Mouse (Mus musculus) limb, embryonic 11.5 days (tissue): ENCODE measurements at regions not wholly inside any gene's neighbourhood (a gene's known extent, or its start where the extent isn't known, plus 50 kb on each side); places are given as distances from the start of the nearest gene placed in this dataset.

Source experiments
- ATAC-seq: fragments of 200-750 bp; cut with Nextera tagmentation; 2 replicates; pipeline ENCODE4 v1.8.0; 2017; ENCODE audit warnings: low read depth; ENCODE audit not compliant: insufficient number of reproducible peaks, low FRiP score, low TSS enrichment
- DNase-seq: peaks from one replicate; pipeline ENCODE4 v3.0.0-alpha.2; 2015; ENCODE audit warnings: low spot score
- H3K27ac ChIP-seq: fragments of 300-500 bp; sonication (generic); replicated peaks from 2 replicates; pipeline ENCODE4 v1.5.1; 2014; ENCODE audit warnings: low read depth, mild to moderate bottlenecking, low read length
- H3K27me3 ChIP-seq: fragments of 300-500 bp; sonication (generic); 2 replicates; pipeline ENCODE4 v1.6.1; 2014; ENCODE audit warnings: mild to moderate bottlenecking, low read length, mixed read lengths; ENCODE audit not compliant: control insufficient read depth, insufficient read depth
- H3K36me3 ChIP-seq: fragments of 300-500 bp; sonication (generic); 2 replicates; pipeline ENCODE4 v1.6.1; 2014; ENCODE audit warnings: mild to moderate bottlenecking, low read length, moderate library complexity, mixed read lengths; ENCODE audit not compliant: control insufficient read depth, insufficient read depth
- H3K4me1 ChIP-seq: fragments of 300-500 bp; sonication (generic); 2 replicates; pipeline ENCODE4 v1.6.1; 2014; ENCODE audit warnings: low read length, mixed read lengths; ENCODE audit not compliant: control insufficient read depth, insufficient read depth
- H3K4me2 ChIP-seq: fragments of 300-500 bp; sonication (generic); 2 replicates; pipeline ENCODE4 v1.6.1; 2014; ENCODE audit warnings: low read depth, mild to moderate bottlenecking, moderate library complexity; ENCODE audit not compliant: severe bottlenecking
- H3K4me3 ChIP-seq: fragments of 300-500 bp; sonication (generic); 2 replicates; pipeline ENCODE4 v1.5.1; 2014; ENCODE audit warnings: low read depth, low read length
- H3K9ac ChIP-seq: fragments of 300-500 bp; sonication (generic); 2 replicates; pipeline ENCODE4 v1.6.1; 2014; ENCODE audit warnings: mild to moderate bottlenecking, low read length
- H3K9me3 ChIP-seq: fragments of 300-500 bp; sonication (generic); 2 replicates; pipeline ENCODE4 v1.6.1; 2016; ENCODE audit warnings: low read length; ENCODE audit not compliant: control insufficient read depth
- WGBS: fragments of 180-500 bp; shearing (Covaris S2); extraction: QIAGEN DNeasy Blood & Tissue Kit; methylation state at CpG from one replicate; pipeline ENCODE4 v1.1.7; 2014; 5-methylcytosine and 5-hydroxymethylcytosine counted together

DNA sequence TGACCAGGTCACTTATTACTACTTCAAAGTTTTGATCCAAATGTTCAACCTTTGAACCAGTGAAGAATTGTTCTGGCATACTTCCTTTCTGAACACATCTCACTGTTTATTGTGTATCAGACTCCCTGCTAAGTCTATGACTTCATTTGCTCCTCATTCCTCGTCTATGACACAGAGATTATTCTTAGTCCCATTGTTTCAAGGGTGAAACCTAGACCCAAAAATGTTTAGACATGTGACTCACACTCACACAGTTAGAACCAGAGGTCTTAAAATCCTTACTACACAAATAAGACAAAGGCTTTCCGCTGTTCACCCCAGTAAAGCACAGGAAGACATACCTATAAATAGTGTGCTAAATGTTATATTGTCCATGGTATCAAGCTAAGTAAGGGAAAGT, 829.0 kb upstream of the Car8 start:
- WGBS: 85% methylated on average over 2 of the region's 2 CpGs
- no peak for ATAC-seq
- H3K27ac ChIP-seq: no peak overlapping the region
- H3K4me3 ChIP-seq: no peak overlapping the region
- H3K36me3 ChIP-seq: no peaks in the 10 kb centered on the region
- no peaks in the 10 kb centered on the region for H3K4me1 ChIP-seq
- H3K9me3 ChIP-seq: no peaks in the 10 kb centered on the region
- no peaks in the 10 kb centered on the region for H3K27me3 ChIP-seq
- no peak for DNase-seq
- no peak overlapping the region for H3K4me2 ChIP-seq
- H3K9ac ChIP-seq: no peak overlapping the region

DNA sequence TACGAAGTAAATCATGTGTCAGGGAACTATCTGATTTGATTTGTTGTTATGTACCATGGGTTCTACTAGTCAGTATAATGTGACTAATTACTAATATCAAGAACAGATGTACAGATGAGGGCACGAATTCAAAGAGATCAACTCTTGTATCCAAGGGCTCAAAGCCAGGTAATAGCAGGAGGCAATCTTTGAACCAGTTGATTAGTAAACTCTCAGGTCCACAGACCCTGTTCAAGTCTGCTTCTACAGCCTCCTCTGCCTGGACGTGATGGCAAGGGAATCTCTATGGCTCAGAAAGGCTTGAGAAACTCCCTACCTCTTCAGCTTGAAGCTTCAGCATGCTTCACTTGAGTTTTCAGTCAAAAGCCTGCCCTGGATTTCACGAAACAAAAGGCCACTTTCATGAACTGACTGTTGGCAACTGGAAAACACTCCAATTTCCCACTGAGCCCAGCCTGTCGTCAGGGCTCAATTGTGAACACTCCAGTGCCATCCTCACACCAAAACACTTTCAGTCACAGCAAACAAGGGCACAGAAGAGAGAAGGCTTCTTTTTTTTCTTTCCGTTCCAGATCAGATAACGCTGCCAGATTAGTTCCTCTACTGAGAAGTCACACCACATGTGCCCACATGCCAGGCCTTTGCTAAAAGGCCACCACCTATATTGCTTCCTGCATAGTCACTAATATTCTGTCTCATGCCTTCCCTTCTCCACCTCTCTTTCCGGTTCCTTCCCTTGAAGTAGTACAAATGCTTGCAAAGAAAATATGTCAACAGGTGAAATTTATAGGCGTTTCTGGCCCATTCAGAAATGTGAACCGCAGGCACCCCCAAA, 827.4 kb upstream of the Car8 start:
- WGBS: 73% methylated on average over 10 of the region's 10 CpGs
- no peaks in the 10 kb centered on the region for H3K4me1 ChIP-seq

DNA sequence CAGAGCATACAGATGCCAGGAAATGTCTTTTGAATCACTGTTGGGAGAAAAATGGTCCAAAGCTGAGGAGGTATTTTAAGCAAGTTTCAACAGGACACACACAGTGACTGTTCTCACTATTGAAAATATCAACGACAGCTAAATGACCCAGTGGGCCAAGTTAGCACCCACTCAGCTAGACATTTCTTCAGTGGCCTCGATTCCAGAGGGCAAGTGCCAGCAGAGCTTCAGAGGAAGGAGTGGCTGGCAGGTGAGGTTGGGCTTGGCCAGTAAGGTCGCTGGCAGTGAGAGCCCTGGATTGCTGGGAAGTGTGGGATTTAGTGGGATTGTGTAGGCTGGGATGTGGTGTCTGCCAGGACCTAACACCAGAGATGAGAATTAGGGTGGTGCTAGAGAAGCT, 823.1 kb upstream of the Car8 start:
- Histone ChIP-seq H3K36me3 (no peaks in the 10 kb centered on the region), H3K9me3 (no peaks in the 10 kb centered on the region), H3K27me3 (no peaks in the 10 kb centered on the region), H3K4me3 (no peak overlapping the region), H3K4me1 (no peaks in the 10 kb centered on the region), H3K27ac (no peak overlapping the region), H3K4me2 (no peak overlapping the region), H3K9ac (no peak overlapping the region)
- 71% methylated on average over 3 of the region's 3 CpGs for WGBS
- DNase-seq: no peak
- ATAC-seq: no peak

More for the DNA sequence above, 827.4 kb upstream of the Car8 start:
- ATAC-seq (no peak), DNase-seq (no peak)
- Histone ChIP-seq H3K27me3 (no peaks in the 10 kb centered on the region), H3K4me3 (no peak overlapping the region), H3K4me2 (no peak overlapping the region), H3K9me3 (no peaks in the 10 kb centered on the region), H3K36me3 (no peaks in the 10 kb centered on the region), H3K9ac (no peak overlapping the region), H3K27ac (no peak overlapping the region)

DNA sequence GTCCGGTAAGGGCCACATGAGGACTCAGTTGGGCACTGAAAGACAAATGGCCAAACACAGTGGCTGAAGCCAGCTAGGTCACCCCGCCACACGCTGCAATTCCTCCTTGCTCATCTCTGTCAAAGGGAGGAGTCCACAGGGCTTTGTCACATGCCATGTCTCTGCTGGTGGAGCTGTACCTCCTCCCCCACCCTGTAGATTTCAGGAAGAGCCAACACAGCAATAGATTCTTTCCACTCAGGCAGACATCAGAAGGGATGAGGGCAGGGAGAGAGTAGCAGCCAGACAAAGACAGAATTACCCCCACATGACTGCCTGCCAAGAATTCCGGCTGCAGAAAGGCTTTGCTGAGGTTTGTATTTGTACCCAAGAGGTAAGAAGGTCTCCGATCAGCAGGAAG, 821.4 kb upstream of the Car8 start:
- Histone ChIP-seq H3K4me3 (no peak overlapping the region), H3K36me3 (no peaks in the 10 kb centered on the region), H3K9ac (no peak overlapping the region), H3K27me3 (no peaks in the 10 kb centered on the region), H3K4me2 (no peak overlapping the region), H3K27ac (no peak overlapping the region), H3K4me1 (no peaks in the 10 kb centered on the region), H3K9me3 (no peaks in the 10 kb centered on the region)
- ATAC-seq (no peak), DNase-seq (no peak)
- WGBS: 73% methylated on average over 5 of the region's 5 CpGs

DNA sequence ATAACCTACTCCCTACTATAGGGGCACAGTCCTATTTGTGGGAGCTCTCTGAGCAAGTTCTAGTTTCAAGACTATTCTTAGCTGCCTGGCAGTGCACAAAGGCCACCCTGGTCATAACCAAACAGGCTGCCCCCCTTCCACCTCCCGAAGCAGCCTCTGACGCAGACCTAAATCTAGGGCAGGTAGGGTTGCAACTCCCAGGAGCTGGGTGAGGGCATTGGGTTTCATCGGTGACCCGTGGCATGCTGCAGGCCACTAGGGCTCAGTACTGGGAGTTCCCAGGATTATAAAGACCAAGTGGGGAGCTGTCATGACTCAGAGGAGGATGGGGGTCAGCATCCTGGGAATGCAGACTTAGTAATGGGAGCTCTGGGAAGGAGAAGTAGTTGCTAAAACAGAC, 818.8 kb upstream of the Car8 start:
- no peak for DNase-seq

GRCm38 (mm10) chr4:9057113-9057512, 818.3 kb upstream of the Car8 start:
- Histone ChIP-seq H3K27me3 (no peaks in the 10 kb centered on the region), H3K9ac (no peak overlapping the region), H3K4me3 (no peak overlapping the region), H3K27ac (no peak overlapping the region), H3K9me3 (no peaks in the 10 kb centered on the region), H3K4me1 (no peaks in the 10 kb centered on the region), H3K36me3 (no peaks in the 10 kb centered on the region), H3K4me2 (no peak overlapping the region)
- no peak for ATAC-seq
- WGBS: 93% methylated on average over 7 of the region's 7 CpGs
- no peak for DNase-seq

More for the DNA sequence above, 818.8 kb upstream of the Car8 start:
- Histone ChIP-seq H3K27me3 (no peaks in the 10 kb centered on the region), H3K36me3 (no peaks in the 10 kb centered on the region), H3K9ac (no peak overlapping the region), H3K27ac (no peak overlapping the region), H3K9me3 (no peaks in the 10 kb centered on the region), H3K4me2 (no peak overlapping the region), H3K4me3 (no peak overlapping the region), H3K4me1 (no peaks in the 10 kb centered on the region)
- no peak for ATAC-seq
- 55% methylated on average over 4 of the region's 4 CpGs for WGBS

- WGBS: 81% methylated on average over 4 of the region's 4 CpGs
- Histone ChIP-seq H3K36me3 (no peaks in the 10 kb centered on the region), H3K27me3 (no peaks in the 10 kb centered on the region), H3K4me2 (no peak overlapping the region), H3K9ac (no peak overlapping the region), H3K27ac (no peak overlapping the region), H3K9me3 (no peaks in the 10 kb centered on the region), H3K4me1 (no peaks in the 10 kb centered on the region), H3K4me3 (no peak overlapping the region)
- DNase-seq (no peak), ATAC-seq (no peak)
These were observed 817.0 kb upstream of the Car8 start for GRCm38 (mm10) chr4:9055876-9056275.

DNA sequence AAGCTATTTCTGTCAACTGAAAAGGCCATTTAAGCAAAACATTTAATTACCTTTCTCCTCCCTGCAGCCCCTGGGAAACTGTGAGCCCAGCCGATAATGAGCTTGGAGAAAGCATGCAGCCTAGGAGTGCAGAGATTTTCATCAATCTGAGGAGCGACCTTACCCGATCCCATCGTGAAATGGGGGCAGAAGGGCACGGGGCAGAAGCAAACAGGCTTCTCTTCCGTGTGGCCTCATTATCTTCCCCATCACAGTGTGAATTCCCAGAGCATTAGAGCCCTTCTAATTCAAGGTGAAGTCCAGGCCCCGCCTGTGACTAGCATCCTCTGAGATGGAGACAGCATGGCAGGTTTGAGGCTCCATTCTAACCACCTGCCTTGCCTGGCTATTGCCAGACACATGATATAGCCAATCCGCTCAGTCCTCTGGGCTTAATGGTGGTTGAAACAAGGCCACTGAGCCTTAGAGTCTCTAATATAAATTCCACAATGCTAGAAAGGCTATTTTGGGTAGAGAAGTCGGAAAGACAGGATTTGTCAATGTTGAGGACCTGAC, 816.5 kb upstream of the Car8 start:
- DNase-seq: no peak
- H3K4me1 ChIP-seq: no peaks in the 10 kb centered on the region
- H3K9ac ChIP-seq: no peak overlapping the region
- WGBS: 60% methylated on average over 9 of the region's 9 CpGs
- no peaks in the 10 kb centered on the region for H3K36me3 ChIP-seq
- H3K4me2 ChIP-seq: no peak overlapping the region
- H3K27me3 ChIP-seq: no peaks in the 10 kb centered on the region
- H3K9me3 ChIP-seq: no peaks in the 10 kb centered on the region
- H3K27ac ChIP-seq: no peak overlapping the region
- H3K4me3 ChIP-seq: no peak overlapping the region
- ATAC-seq: no peak
